8 mouse cellular contexts compared by ENCODE assay signal in genomic region chr5:129455529-129455896, GRCm38 (mm10). TPM values are rescaled to one million over a fixed set of nuclear protein-coding genes. Genes with fewer than 3 reads are reported as not detected.
A peak's percentile ranks its signal among the peaks of the same experiment; 100 is the strongest.
DNase-seq lines count a peak whose midpoint lies in the region; ATAC-seq and TF ChIP-seq lines count a peak whose summit lies in the region.

No protein-coding gene starts in this region.

- H3K36me3 ChIP-seq in heart, embryonic 10.5 days: no peaks in the 10 kb centered on the region
- H3K36me3 ChIP-seq in heart, adult 2 months (ENCODE audit: control insufficient read depth, insufficient read depth, low read length): no peaks in the 10 kb centered on the region
- no peaks in the 10 kb centered on the region for H3K36me3 ChIP-seq in midbrain, embryonic 10.5 days
- H3K36me3 ChIP-seq in midbrain, embryonic 14.5 days (ENCODE audit: control insufficient read depth, insufficient read depth, low read length): no peaks in the 10 kb centered on the region
- H3K36me3 ChIP-seq in limb, embryonic 13.5 days: no peaks in the 10 kb centered on the region
- no peaks in the 10 kb centered on the region for H3K36me3 ChIP-seq in stomach, embryonic 16.5 days (ENCODE audit: control insufficient read depth, insufficient read depth, low read length)

- H3K27me3 ChIP-seq in heart, embryonic 10.5 days (ENCODE audit: insufficient read depth, poor library complexity, severe bottlenecking): 0 out of 2 replicates have a peak, but pooled peaks cover 4% of the 10 kb centered on the region
- H3K27me3 ChIP-seq in heart, adult 2 months (ENCODE audit: control insufficient read depth, insufficient read depth, low read length): no peaks in the 10 kb centered on the region
- peaks cover 8% of the 10 kb centered on the region; the same call in 1 of the 2 replicates for H3K27me3 ChIP-seq in midbrain, embryonic 10.5 days (ENCODE audit: low read depth, poor library complexity, severe bottlenecking)
- H3K27me3 ChIP-seq in midbrain, embryonic 14.5 days (ENCODE audit: control insufficient read depth, insufficient read depth, low read length): no peaks in the 10 kb centered on the region
- no peaks in the 10 kb centered on the region for H3K27me3 ChIP-seq in limb, embryonic 13.5 days
- no peaks in the 10 kb centered on the region for H3K27me3 ChIP-seq in stomach, embryonic 16.5 days (ENCODE audit: control insufficient read depth, insufficient read depth, low read length)

- no peak overlapping the region for H3K4me3 ChIP-seq in heart, embryonic 10.5 days
- no peak overlapping the region; the same call in 1 of the 2 replicates for H3K4me3 ChIP-seq in heart, adult 2 months
- no peak overlapping the region for H3K4me3 ChIP-seq in midbrain, embryonic 10.5 days
- no peak overlapping the region for H3K4me3 ChIP-seq in midbrain, embryonic 14.5 days (replicated peaks; ENCODE audit: low read depth, low read length)
- no peak overlapping the region for H3K4me3 ChIP-seq in limb, embryonic 13.5 days
- H3K4me3 ChIP-seq in stomach, embryonic 16.5 days (replicated peaks; ENCODE audit: low read length): peak overlapping the region; percentile 24; the same call in 1 of the 2 replicates

- H3K4me1 ChIP-seq in heart, embryonic 10.5 days: peaks cover 20% of the 10 kb centered on the region
- peaks cover 6% of the 10 kb centered on the region for H3K4me1 ChIP-seq in heart, adult 2 months (ENCODE audit: control insufficient read depth, insufficient read depth, low read length)
- H3K4me1 ChIP-seq in midbrain, embryonic 10.5 days: peaks cover 80% of the 10 kb centered on the region
- peaks cover 14% of the 10 kb centered on the region; the same call in 1 of the 2 replicates for H3K4me1 ChIP-seq in midbrain, embryonic 14.5 days (ENCODE audit: control insufficient read depth, insufficient read depth, low read length)
- peaks cover 21% of the 10 kb centered on the region for H3K4me1 ChIP-seq in limb, embryonic 13.5 days
- peaks cover 11% of the 10 kb centered on the region for H3K4me1 ChIP-seq in stomach, embryonic 16.5 days (ENCODE audit: control insufficient read depth, insufficient read depth, low read length)

- H3K4me2 ChIP-seq in midbrain, embryonic 14.5 days (ENCODE audit: low read length): no peak overlapping the region; the same call in 1 of the 2 replicates
- no peak overlapping the region; the same call in 1 of the 2 replicates for H3K4me2 ChIP-seq in limb, embryonic 13.5 days (replicated peaks)
- H3K4me2 ChIP-seq in stomach, embryonic 16.5 days (ENCODE audit: low read depth, low read length): 0 out of 2 replicates have a peak overlapping the region, but pooled peaks have one; percentile 42

- 0 out of 2 replicates have a peak overlapping the region, but pooled peaks have one; percentile 60 for H3K27ac ChIP-seq in heart, embryonic 10.5 days
- H3K27ac ChIP-seq in heart, adult 2 months: no peak overlapping the region
- peak overlapping the region; percentile 53 for H3K27ac ChIP-seq in midbrain, embryonic 10.5 days (replicated peaks)
- no peak overlapping the region for H3K27ac ChIP-seq in midbrain, embryonic 14.5 days (replicated peaks; ENCODE audit: low read depth, low read length)
- H3K27ac ChIP-seq in limb, embryonic 13.5 days: no peak overlapping the region
- H3K27ac ChIP-seq in stomach, embryonic 16.5 days (ENCODE audit: low read length): no peak overlapping the region

- TF ChIP-seq POLR2A in heart, adult 2 months (IDR thresholded peaks at IDR 0.05; ENCODE audit: insufficient read depth, low read depth, low read length): no peak

- no peak for DNase-seq in heart, embryonic 10.5 days (ENCODE audit: low spot score)
- DNase-seq in heart, adult 2 months: no peak
- DNase-seq in midbrain, embryonic 10.5 days (ENCODE audit: low spot score): no peak
- no peak for DNase-seq in midbrain, embryonic 14.5 days
- no peak for DNase-seq in frontal cortex, postnatal 10 days (ENCODE audit: low spot score in 2 of 2)
- DNase-seq in ovary, postnatal 36 days (ENCODE audit: low spot score): no peak

- TF ChIP-seq EP300 in heart, adult 2 months (IDR thresholded peaks at IDR 0.05; ENCODE audit: insufficient read depth, low read depth, low read length): no peak

- TF ChIP-seq CTCF in heart, adult 2 months (IDR thresholded peaks at IDR 0.05): no peak

- no peak for ATAC-seq in midbrain, embryonic 14.5 days (ENCODE audit: low FRiP score, low TSS enrichment)
- peak; percentile 38 for ATAC-seq in limb, embryonic 13.5 days (ENCODE audit: low FRiP score, low read depth)
- peak; percentile 57; the same call in 1 of the 2 replicates for ATAC-seq in stomach, embryonic 16.5 days (ENCODE audit: insufficient read depth, low FRiP score)

- H3K9ac ChIP-seq in heart, adult 2 months (ENCODE audit: low read depth, low read length): no peak overlapping the region
- no peak overlapping the region for H3K9ac ChIP-seq in midbrain, embryonic 14.5 days (replicated peaks; ENCODE audit: low read length)
- H3K9ac ChIP-seq in limb, embryonic 13.5 days: no peak overlapping the region
- no peak overlapping the region for H3K9ac ChIP-seq in stomach, embryonic 16.5 days (ENCODE audit: low read length)

- intact Hi-C loops in heart, adult 2 months (cut with DNase I): no loop called here

- WGBS in heart, embryonic 10.5 days: 26% methylated on average over 2 of the region's 2 CpGs
- WGBS in heart, adult 2 months: 26% methylated on average over 2 of the region's 2 CpGs
- WGBS in midbrain, embryonic 10.5 days: 24% methylated on average over 2 of the region's 2 CpGs
- WGBS in midbrain, embryonic 14.5 days: 37% methylated on average over 2 of the region's 2 CpGs
- whole genome bisulfite sequencing in limb, embryonic 13.5 days: 28% methylated on average over 2 of the region's 2 CpGs
- WGBS in stomach, embryonic 16.5 days: 40% methylated on average over 2 of the region's 2 CpGs

- H3K79me2 ChIP-seq in heart, adult 2 months (replicated peaks; ENCODE audit: control insufficient read depth, insufficient read depth, low read length): no peaks in the 10 kb centered on the region

- H3K9me3 ChIP-seq in heart, embryonic 10.5 days: no peaks in the 10 kb centered on the region
- no peaks in the 10 kb centered on the region for H3K9me3 ChIP-seq in midbrain, embryonic 10.5 days (replicated peaks)
- H3K9me3 ChIP-seq in midbrain, embryonic 14.5 days (ENCODE audit: control insufficient read depth, low read length): no peaks in the 10 kb centered on the region
- H3K9me3 ChIP-seq in limb, embryonic 13.5 days: no peaks in the 10 kb centered on the region
- H3K9me3 ChIP-seq in stomach, embryonic 16.5 days (replicated peaks; ENCODE audit: control insufficient read depth, low read length): no peaks in the 10 kb centered on the region

RNA-seq across cellular contexts. Expression of gene Sfswap, which starts 45.5 kb away (rescaled TPM):
- 27.7 and 40.3 TPM in 2 replicates for polyA plus RNA-seq in heart, embryonic 10.5 days (2016; fragmentation: Nextera tagmentation; extraction: Ambion mirVana)
- total RNA-seq in heart, adult 2 months (2021): 10 to 100 TPM; 24.1 to 25.9 TPM
- 33.1 and 43.2 TPM in 2 replicates for polyA plus RNA-seq in heart, adult 2 months (2012; rRNA removed)
- 35.1 and 40.8 TPM in 2 replicates for polyA plus RNA-seq in midbrain, embryonic 10.5 days (2016; fragmentation: Nextera tagmentation; extraction: Ambion mirVana)
- 53.0 and 58.5 TPM in 2 replicates for polyA plus RNA-seq in midbrain, embryonic 14.5 days (2014; fragmentation: Nextera tagmentation; extraction: Ambion mirVana)
- 56.2 and 59.9 TPM in 2 replicates for polyA plus RNA-seq in limb, embryonic 13.5 days (2015; fragmentation: Nextera tagmentation; extraction: Ambion mirVana)
- polyA plus RNA-seq in stomach, embryonic 16.5 days (2015; fragmentation: Nextera tagmentation; extraction: Ambion mirVana): 32.9 and 35.5 TPM in 2 replicates

Comparison
In these comparisons a context has a peak if more than half of its experiments do, and no peak if none do; other contexts are left out.
1. H3K27ac ChIP-seq: peak in heart, embryonic 10.5 days (single experiment) and midbrain, embryonic 10.5 days (single experiment); none in heart, adult 2 months (single experiment), midbrain, embryonic 14.5 days (single experiment), limb, embryonic 13.5 days (single experiment) and stomach, embryonic 16.5 days (single experiment).